Mouse (Mus musculus): ENCODE data around the gene Mrpl33.

Mrpl33 gene

GRCm38 (mm10) chr5:31671137-31671536, 74.4 kb downstream of the Mrpl33 start:
- in situ Hi-C loops (cut with MboI; ENCODE audit: low pct_unique_long_range_greater_than_20kb in 1 of 2, low sequenced_read_pairs in 2 of 2, unreplicated experiment in 1 of 2) = no loop called here

DNA sequence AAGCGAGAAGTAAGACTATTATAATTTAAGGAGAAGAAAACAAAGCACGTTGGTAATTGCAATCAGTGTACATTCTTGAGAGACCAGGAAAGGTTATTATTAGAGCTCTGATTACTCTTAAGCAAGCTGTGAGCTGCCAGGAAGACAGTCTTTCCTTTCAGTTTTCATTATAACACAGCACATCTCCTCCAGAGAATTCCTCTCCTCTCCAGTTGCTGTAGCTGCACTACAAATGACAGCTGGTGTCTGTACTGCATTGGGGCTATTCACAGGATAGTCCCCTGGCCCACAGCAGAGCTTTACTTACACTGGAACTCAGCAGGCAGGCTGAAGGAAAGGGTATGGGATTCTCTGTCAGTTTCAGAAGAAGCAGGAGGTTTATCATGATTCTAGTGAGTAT, 76.7 kb downstream of the Mrpl33 start:
- in situ Hi-C loops (cut with MboI; ENCODE audit: low pct_unique_long_range_greater_than_20kb in 1 of 2, low sequenced_read_pairs in 2 of 2, unreplicated experiment in 1 of 2) = no loop called here

- in situ Hi-C loops (cut with MboI; ENCODE audit: low pct_unique_long_range_greater_than_20kb in 1 of 2, low sequenced_read_pairs in 2 of 2, unreplicated experiment in 1 of 2) = no loop called here
Measured at GRCm38 (mm10) chr5:31678000-31678399, 81.3 kb downstream of the Mrpl33 start.

DNA sequence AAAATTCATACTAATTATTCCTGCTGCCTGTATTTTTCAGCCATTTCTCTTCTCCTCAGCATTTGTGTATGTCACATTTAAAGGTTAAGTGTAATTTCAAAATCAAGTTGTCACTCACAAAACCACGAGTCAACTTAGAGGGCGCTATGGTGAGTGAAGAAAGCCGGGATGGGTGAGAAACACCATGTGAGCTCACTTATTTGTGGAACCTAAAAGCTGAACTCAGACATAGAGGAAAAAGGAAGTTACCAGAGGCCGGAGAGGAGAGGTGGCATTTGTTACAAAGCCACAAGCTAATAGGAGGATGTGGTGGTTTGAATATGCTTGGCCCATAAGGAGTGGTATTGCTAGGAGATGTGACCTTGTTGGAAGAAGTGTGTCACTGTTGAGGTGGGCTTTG, 83.4 kb downstream of the Mrpl33 start:
- in situ Hi-C loops (cut with MboI; ENCODE audit: low pct_unique_long_range_greater_than_20kb in 1 of 2, low sequenced_read_pairs in 2 of 2, unreplicated experiment in 1 of 2) = no loop called here

- in situ Hi-C loops (cut with MboI; ENCODE audit: low pct_unique_long_range_greater_than_20kb in 1 of 2, low sequenced_read_pairs in 2 of 2, unreplicated experiment in 1 of 2) = no loop called here
Measured at GRCm38 (mm10) chr5:31682305-31682704, 85.6 kb downstream of the Mrpl33 start.

DNA sequence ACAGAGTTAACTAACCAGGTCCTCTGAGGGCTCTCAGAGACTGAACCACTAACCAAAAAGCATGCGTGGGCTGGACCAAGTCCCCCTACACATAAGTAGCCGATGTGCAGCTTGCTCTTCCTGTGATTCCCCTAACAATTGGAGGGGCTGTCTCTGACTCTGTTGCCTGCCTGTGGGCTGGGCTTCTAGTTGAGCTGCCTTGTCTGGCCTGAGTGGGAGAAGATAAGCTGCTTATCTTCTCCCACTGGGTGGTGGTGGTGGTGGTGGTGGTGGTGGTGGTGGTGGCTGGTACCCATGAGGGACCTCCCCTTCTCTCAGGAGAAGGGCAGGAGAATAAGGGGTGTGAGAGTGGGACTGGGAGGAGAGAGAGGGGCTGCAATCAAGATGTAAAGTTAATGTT, 89.3 kb downstream of the Mrpl33 start:
- in situ Hi-C loops (cut with MboI; ENCODE audit: low pct_unique_long_range_greater_than_20kb in 1 of 2, low sequenced_read_pairs in 2 of 2, unreplicated experiment in 1 of 2) = no loop called here

DNA sequence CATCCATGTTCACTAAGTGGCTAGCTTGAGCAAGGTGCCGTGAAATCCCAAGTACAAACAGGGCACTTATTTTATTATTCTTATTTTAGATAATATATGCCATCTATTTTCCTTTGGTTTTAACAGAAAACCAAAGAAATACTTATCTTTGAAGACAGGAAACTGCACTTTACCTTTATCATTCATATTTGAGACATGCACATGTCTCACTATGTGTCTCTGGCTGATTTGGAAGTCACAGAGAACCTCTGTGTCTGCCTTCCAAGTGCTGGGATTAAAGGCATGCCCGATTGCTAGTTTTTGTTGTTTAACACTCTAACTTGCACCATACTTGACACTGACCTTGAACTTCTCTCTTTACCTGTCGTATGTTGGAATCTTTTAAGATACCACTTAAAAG, 91.2 kb downstream of the Mrpl33 start:
- in situ Hi-C loops (cut with MboI; ENCODE audit: low pct_unique_long_range_greater_than_20kb in 1 of 2, low sequenced_read_pairs in 2 of 2, unreplicated experiment in 1 of 2) = no loop called here

DNA sequence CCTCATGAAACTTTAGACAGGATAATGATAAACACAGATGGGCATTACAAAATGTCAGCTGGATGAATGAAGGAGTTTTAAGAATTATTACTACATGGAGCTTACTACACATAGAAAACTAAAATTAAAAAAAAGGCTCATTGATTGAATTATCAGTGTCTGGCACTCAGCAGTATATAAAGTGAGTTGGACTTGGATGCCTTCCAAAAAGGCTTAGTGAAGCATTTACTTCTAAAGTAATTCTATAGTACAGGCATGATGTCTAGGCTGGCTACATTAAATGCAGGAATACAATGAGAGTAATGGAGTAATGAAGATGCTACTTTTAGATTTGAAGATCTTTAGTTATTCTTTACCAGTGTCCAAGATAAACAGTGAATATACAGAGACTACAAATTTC, 96.5 kb downstream of the Mrpl33 start:
- in situ Hi-C loops (cut with MboI; ENCODE audit: low pct_unique_long_range_greater_than_20kb in 1 of 2, low sequenced_read_pairs in 2 of 2, unreplicated experiment in 1 of 2) = no loop called here

GRCm38 (mm10) chr5:31696971-31697643, 100.4 kb downstream of the Mrpl33 start, which contains the start of gene Rbks:
TSS of gene Rbks (minus strand) at chr5:31697627.
- in situ Hi-C loops (cut with MboI; ENCODE audit: low pct_unique_long_range_greater_than_20kb in 1 of 2, low sequenced_read_pairs in 2 of 2, unreplicated experiment in 1 of 2) = loop anchor here in 1 of 2 experiments (5.0 kb wide), 1 partner anchor 100 kb away; the partner anchor contains the start of gene Mrpl33

- in situ Hi-C loops (cut with MboI; ENCODE audit: low pct_unique_long_range_greater_than_20kb in 1 of 2, low sequenced_read_pairs in 2 of 2, unreplicated experiment in 1 of 2) = loop anchor here in 1 of 2 experiments (5.0 kb wide), 1 partner anchor 100 kb away; the partner anchor contains the start of gene Mrpl33
Measured at GRCm38 (mm10) chr5:31697644-31698296, 101.0 kb downstream of the Mrpl33 start, which contains the start of gene Babam2. TSS of gene Babam2 (plus strand) at chr5:31697684.

- in situ Hi-C loops (cut with MboI; ENCODE audit: low pct_unique_long_range_greater_than_20kb in 1 of 2, low sequenced_read_pairs in 2 of 2, unreplicated experiment in 1 of 2) = loop anchor here in 1 of 2 experiments (5.0 kb wide), 1 partner anchor 101 kb away; the partner anchor contains the start of gene Mrpl33
Measured at GRCm38 (mm10) chr5:31698297-31698726, 101.6 kb downstream of the Mrpl33 start.

DNA sequence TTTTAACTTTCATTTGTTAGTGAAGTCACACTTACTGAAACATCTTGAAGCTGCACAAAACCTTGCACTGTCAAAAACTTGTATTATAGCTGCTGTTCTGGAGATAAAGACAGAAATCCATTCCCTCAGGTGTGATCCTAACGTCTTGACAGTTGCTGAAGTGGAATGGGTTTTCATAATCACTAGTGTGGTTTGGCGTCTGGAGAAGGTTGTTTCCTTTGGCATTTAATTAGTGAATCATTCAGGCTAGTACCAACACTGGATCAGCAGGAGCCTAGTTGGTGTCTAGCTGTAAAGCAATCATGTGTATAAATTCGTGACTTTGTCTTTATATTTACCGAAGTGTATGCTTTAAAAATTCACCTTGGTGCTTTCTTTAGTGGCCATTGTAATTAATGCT, 102.2 kb downstream of the Mrpl33 start:
- in situ Hi-C loops (cut with MboI; ENCODE audit: low pct_unique_long_range_greater_than_20kb in 1 of 2, low sequenced_read_pairs in 2 of 2, unreplicated experiment in 1 of 2) = loop anchor here in 1 of 2 experiments (5.0 kb wide), 1 partner anchor 102 kb away; the partner anchor contains the start of gene Mrpl33

GRCm38 (mm10) chr5:31699397-31699796, 102.7 kb downstream of the Mrpl33 start:
- in situ Hi-C loops (cut with MboI; ENCODE audit: low pct_unique_long_range_greater_than_20kb in 1 of 2, low sequenced_read_pairs in 2 of 2, unreplicated experiment in 1 of 2) = loop anchor here in 1 of 2 experiments (5.0 kb wide), 1 partner anchor 102 kb away; the partner anchor contains the start of gene Mrpl33

DNA sequence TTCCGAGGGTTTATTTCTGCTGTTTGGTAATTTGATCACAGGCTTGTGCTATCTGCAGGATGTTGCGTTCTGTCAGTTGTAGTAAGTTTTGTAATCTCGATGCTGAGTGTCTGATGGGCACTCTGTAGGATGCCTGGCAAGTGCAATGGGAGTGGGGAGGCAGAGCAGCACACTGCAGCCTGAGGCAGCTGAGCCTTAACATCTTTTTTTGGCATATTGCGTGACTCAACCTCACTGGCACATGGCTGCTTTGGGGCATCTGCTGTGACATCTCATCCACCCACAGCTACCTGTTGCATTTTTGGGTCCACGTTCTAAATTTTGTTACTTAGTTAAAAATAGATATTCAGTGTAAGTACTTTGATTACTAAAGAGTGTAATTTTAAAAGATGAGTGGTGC, 108.2 kb downstream of the Mrpl33 start:
- in situ Hi-C loops (cut with MboI; ENCODE audit: low pct_unique_long_range_greater_than_20kb in 1 of 2, low sequenced_read_pairs in 2 of 2, unreplicated experiment in 1 of 2) = no loop called here

DNA sequence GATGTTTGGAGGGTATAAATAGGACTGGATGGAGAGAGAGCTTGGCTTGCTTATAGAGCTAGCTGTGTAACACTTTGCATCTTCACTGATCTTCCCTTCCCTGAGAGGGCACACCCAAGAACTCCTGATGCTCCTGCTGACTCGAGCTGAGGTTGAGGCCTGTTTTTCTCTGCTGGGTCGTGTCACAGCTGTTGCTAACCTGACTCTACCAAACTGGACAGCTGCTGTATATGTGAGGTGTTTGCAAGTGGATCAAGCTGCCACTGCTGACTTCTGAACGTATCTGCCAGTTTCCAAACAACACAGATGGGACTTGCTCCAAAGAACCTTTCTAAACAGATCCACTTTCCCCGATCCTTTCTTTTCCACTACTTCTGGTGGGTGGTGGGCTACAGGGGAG, 110.1 kb downstream of the Mrpl33 start:
- in situ Hi-C loops (cut with MboI; ENCODE audit: low pct_unique_long_range_greater_than_20kb in 1 of 2, low sequenced_read_pairs in 2 of 2, unreplicated experiment in 1 of 2) = no loop called here

- in situ Hi-C loops (cut with MboI; ENCODE audit: low pct_unique_long_range_greater_than_20kb in 1 of 2, low sequenced_read_pairs in 2 of 2, unreplicated experiment in 1 of 2) = no loop called here
Measured at GRCm38 (mm10) chr5:31709389-31709788, 112.7 kb downstream of the Mrpl33 start.

DNA sequence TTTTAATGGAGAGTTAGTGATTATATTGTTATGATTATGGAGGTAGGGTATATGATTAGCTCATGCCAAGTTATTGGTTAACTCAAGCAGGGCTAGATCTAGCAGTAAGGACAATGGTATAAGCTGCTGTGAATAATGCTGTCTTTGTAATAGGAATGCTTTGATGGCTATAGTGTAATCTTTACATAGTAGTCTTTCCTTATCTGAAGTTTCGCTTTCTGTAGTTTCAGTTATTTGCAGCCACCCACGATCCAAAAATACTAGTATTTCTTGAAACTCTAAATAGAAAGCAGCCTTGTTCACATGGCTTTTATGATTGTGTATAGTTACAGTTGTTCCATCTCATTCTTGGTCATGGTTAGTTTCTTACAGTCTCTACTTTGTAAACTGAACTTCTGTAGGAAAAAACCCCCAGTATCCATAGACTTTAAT, 116.6 kb downstream of the Mrpl33 start:
- in situ Hi-C loops (cut with MboI; ENCODE audit: low pct_unique_long_range_greater_than_20kb in 1 of 2, low sequenced_read_pairs in 2 of 2, unreplicated experiment in 1 of 2) = no loop called here

DNA sequence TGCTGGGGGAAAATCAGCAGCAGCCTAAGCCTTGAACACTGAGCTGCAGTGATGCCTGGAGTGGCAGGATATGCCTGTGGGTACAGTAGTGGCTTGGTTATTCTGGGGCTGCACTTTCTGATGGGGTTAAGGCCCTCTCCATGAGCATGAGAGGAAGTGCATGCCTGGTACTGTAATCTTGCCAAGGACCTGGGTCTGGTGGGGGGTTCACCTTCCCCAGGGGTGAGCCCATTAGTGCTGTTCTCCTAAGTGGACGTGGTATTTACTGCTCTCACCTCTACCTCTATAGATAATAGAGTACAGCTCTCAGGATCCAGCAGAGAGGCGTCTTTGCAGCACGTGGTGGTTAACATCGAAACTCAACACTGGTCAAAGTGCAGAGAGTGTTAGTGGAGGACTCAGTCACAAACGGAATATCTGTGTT, 117.1 kb downstream of the Mrpl33 start:
- in situ Hi-C loops (cut with MboI; ENCODE audit: low pct_unique_long_range_greater_than_20kb in 1 of 2, low sequenced_read_pairs in 2 of 2, unreplicated experiment in 1 of 2) = no loop called here
